Mouse (Mus musculus): ENCODE measurements around the gene Pde10a. TPM values are rescaled to one million over a fixed set of nuclear protein-coding genes. Genes with fewer than 3 reads are reported as not detected.

Pde10a gene
- polyA plus RNA-seq, 3 experiments from 2014 or later, result not detected

- no peak for ATAC-seq
Measured at GRCm38 (mm10) chr17:8765987-8766576, 240.9 kb downstream of the Pde10a start.

GRCm38 (mm10) chr17:8769155-8769554, 244.0 kb downstream of the Pde10a start:
- ATAC-seq, result no peak

GRCm38 (mm10) chr17:8773391-8773790, 248.2 kb downstream of the Pde10a start:
- no peak for ATAC-seq

DNA sequence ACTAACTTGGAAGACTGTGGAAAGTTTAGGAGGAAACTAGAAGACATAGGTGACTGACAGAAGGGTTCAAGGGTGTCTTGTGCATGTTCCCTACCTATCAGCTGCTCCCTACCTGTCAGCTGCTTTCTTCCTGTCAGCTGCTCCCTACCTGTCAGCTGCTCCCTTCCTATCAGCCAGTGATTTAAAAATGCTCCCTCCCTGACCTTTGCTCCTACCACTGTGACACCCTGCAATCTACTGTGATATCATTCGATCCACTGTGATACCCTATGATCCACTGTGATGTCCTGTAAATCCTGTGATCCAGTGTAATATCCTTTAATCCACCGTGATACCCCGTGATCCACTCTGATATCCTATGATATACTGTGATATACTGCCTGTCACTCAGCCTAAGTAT, 249.1 kb downstream of the Pde10a start:
- ATAC-seq, result no peak

- no peak for ATAC-seq
Measured at GRCm38 (mm10) chr17:8775571-8776161, 250.5 kb downstream of the Pde10a start.

- ATAC-seq, result no peak
Measured at GRCm38 (mm10) chr17:8777710-8778109, 252.5 kb downstream of the Pde10a start.

GRCm38 (mm10) chr17:8778839-8779238, 253.7 kb downstream of the Pde10a start:
- no peak for ATAC-seq

GRCm38 (mm10) chr17:8780484-8780883, 255.3 kb downstream of the Pde10a start:
- ATAC-seq, result no peak

- ATAC-seq, result no peak
Measured at GRCm38 (mm10) chr17:8781040-8781439, 255.9 kb downstream of the Pde10a start.

- ATAC-seq, result no peak
Measured at GRCm38 (mm10) chr17:8781576-8781975, 256.4 kb downstream of the Pde10a start.

DNA sequence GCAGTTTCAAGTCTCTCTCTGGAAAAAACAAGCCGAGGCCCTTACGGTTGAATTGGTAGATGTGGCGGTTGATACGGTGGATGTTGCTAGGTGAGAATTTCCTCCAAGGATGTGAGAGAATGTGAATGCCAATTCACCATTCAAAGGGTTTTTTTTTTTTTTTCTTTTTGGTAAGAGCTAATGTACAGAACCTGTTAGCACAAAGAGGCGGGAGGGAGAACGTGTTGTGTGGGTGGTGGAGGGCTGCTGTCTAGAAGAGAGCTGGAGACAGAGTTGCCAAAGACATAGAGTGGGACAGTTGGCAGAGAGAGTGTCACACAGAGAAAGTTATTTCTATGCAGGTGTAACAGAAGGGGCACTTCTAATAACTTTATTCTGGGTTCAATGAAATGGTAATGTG, 260.7 kb downstream of the Pde10a start:
- no peak for ATAC-seq

GRCm38 (mm10) chr17:8786484-8786883, 261.3 kb downstream of the Pde10a start:
- ATAC-seq, result no peak

DNA sequence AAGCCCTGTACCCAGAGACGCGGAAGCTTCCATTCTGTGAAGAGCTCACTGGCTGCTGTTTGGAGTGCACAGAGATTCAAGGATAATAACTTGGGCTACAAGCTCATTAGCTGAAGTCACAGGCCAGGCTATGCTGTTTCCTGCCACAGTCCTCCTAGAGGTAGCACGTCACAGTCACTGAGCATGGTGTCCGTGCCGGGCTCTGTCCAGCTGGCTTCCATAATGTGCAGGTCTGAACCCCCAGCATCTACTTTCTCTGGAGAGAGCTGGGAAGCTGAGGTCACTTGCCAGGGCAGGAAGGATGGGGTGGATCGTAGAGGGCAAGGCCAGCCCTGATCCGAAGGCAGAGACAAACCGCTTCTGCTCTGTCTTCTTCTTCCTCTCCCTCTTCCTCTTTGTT, 262.6 kb downstream of the Pde10a start:
- ATAC-seq, result no peak

DNA sequence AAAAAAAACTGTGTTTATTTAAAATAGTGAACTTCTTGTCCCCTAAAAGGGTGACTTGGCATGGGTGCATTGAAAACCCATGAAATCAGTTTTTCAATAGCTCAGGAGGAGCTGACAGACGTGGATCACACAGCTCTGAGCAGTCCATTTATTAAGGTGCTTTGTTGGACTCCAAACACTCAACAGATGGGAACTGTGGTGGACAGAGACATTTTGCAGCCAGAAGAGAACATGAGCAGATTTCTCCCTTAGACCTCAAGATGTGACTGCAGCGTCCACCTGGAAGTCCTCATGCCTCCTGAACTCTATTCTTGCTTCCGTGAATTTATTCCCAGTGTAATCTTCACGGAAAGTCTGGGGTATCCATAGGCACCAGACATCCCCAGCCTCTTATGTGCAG, 266.4 kb downstream of the Pde10a start:
- no peak for ATAC-seq

DNA sequence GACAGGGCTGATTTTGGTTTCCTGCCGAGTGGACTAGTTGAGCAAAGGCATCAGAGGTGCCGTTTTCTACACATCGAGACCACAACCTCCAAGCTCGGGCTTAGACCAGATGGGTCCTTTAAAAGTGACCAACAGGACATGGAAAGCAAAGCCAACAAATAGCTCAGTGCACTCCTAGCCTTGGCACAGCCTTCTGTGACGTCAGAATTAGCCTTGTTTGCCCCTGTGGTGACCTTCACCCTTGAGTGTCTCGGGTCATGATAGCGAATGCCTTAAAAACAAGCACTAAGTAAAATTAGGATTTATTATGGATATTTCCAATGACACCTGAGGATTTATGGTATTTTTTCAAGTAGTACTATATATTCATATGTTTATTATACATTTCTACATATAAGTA, 267.4 kb downstream of the Pde10a start:
- ATAC-seq, result no peak

DNA sequence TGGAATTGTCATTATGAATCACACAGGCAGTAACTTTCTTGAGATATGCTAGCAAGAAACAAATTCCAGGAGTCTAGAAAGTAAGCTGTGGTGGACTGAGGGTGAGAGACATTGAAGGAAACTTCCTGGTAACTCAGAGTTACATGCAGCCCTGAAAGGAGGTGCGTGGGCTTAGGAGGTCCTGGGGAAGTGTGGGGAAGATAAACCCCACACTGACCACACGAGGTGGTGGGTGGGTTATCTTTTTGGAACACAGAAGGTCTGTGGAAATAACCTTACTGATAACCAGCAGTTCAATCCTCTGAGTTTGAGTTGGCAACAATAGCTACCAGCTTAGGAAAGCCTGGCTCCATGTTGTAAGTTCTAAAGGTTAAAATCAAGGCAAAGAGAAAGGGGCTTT, 272.5 kb downstream of the Pde10a start:
- no peak for ATAC-seq

GRCm38 (mm10) chr17:8798531-8799295, 273.5 kb downstream of the Pde10a start:
- ATAC-seq, result no peak

- ATAC-seq, result no peak
Measured at GRCm38 (mm10) chr17:8799296-8799731, 274.1 kb downstream of the Pde10a start.

DNA sequence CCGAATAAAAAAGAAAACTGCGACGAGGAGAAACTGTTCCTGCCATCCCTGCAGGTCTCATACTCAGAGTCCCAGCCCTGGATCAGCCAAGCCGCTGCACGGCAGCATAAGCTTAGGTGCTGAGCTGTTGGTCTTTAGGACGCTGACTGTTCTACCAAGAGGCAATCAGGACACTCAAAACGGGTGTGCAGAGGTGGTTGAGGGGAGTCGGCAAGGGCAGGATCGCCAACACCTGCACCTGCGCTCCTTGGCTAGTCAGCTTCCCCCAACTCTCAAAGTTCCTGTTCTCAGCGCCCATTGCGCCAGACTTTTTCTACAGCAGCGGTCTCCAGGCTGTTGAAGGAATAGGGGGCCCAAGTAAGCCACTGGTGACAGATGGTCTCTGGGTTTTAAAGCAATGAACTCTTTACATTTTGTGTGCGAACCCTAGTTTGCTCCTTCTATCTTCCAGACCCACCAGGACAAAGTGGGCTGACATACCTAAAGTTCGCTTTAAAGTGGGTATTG, 274.8 kb downstream of the Pde10a start:
- no peak for ATAC-seq

- no peak for ATAC-seq
Measured at GRCm38 (mm10) chr17:8800478-8801082, 275.4 kb downstream of the Pde10a start.

- ATAC-seq, result no peak
Measured at GRCm38 (mm10) chr17:8801083-8801854, 276.1 kb downstream of the Pde10a start.

- ATAC-seq, result no peak
Measured at GRCm38 (mm10) chr17:8801855-8802104, 276.6 kb downstream of the Pde10a start.
